Mouse (Mus musculus) liver, adult 2 months (tissue): Measurements from ENCODE around the gene Ccni.

Source experiments
- CTCF ChIP-seq: fragments of 200-500 bp; IDR thresholded peaks from 2 replicates; pipeline ENCODE4 v1.5.1; 2011; ENCODE audit warnings: low read depth, low read length, control low read depth
- POLR2A ChIP-seq: fragments of 200-500 bp; IDR thresholded peaks from 2 replicates; pipeline ENCODE4 v1.6.1; 2011; ENCODE audit warnings: low read length, control low read depth; ENCODE audit not compliant: insufficient read depth; ENCODE audit errors: extremely low read depth

DNA sequence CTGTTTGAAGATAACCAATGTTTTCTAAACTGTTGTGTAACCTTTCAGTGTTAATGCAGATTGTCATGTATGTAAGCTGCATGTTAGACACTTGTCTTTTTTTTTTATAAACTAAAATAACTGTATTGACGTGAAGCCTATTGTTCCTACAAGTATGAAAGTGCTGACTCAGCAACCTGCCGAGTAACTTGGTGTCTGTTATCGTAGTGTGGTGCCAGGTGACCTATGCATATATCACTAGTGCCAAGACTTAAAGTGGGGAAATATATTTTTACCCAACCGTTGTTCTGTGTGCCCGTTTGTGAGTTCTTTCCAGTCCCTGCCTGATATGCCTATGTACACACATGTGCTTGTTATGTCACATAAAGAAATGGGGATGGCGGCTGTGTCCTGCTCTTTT, 31.6 kb downstream of the Ccni start:
- TF ChIP-seq CTCF = no peak
- TF ChIP-seq POLR2A = no peak
